Mouse (Mus musculus): Measurements from ENCODE around the gene Cst12.

DNA sequence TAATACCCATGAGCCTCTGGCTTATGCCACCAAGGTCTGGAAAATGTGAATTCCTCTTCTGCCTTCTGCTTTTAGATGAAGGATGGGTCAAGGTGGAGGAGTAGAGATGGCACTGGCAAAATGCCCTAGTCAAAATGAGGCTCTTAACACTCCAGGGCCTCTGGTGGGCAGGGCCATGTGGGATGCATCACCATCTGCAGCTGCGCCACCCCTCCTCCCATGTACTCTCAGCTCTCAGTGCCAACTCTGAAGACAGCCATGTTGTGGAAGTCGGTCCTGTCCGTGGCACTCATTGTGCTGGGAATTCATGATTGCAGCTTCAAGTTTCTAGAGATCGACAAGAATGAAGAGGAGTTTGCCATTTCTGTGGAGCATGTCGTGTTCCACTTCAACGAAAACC, at the start of gene Cst12:
- TF ChIP-seq CEBPB (IDR thresholded peaks at IDR 0.05; ENCODE audit: insufficient read depth, poor library complexity, severe bottlenecking) (no peak), POLR2A (IDR thresholded peaks at IDR 0.05; ENCODE audit: insufficient read length, low read depth) (no peak), MAX (IDR thresholded peaks at IDR 0.05; ENCODE audit: low read depth) (no peak), USF1 (IDR thresholded peaks at IDR 0.05; ENCODE audit: low read depth) (no peak), TCF12 (IDR thresholded peaks at IDR 0.05; ENCODE audit: insufficient read depth, poor library complexity, severe bottlenecking) (no peak), TCF3 (IDR thresholded peaks at IDR 0.05; ENCODE audit: insufficient read length, low read depth) (no peak), MYOG (IDR thresholded peaks at IDR 0.05; ENCODE audit: control insufficient read depth in 1 of 3, insufficient read depth in 1 of 3, insufficient read length in 2 of 3, low read depth in 2 of 3) (no peak), E2F4 (IDR thresholded peaks at IDR 0.05; ENCODE audit: insufficient read depth) (no peak), POLR2AphosphoS2 (IDR thresholded peaks at IDR 0.05; ENCODE audit: insufficient read length, low read depth) (no peak), REST (IDR thresholded peaks at IDR 0.05; ENCODE audit: insufficient read depth, insufficient read length) (no peak), MYOD1 (IDR thresholded peaks at IDR 0.05; ENCODE audit: control insufficient read depth in 1 of 3, insufficient read length in 2 of 3, low read depth in 2 of 3) (no peak), SRF (IDR thresholded peaks at IDR 0.05; ENCODE audit: control insufficient read depth, insufficient read length, low read depth) (no peak)
